Mouse (Mus musculus) left cerebral cortex, postnatal 10 days (tissue): ENCODE results near the gene Ntrk1. TPM values are rescaled to one million over a fixed set of nuclear protein-coding genes. Genes with fewer than 3 reads are reported as not detected.
A peak's percentile ranks its signal among the peaks of the same experiment; 100 is the strongest.
"Not testable (repeated sequence)": the region's sequence is repeated elsewhere in the genome, so short reads cannot be mapped to it uniquely, and the experiment has no call there.

Experiments
- DNase-seq, 2 experiments: peaks; one replicate each; pipeline ENCODE4 v3.0.0; 2021 to 2022; ENCODE audit warnings: low spot score in 2 of 2, mixed read lengths in 1 of 2; ENCODE audit errors: extremely low spot score in 1 of 2
- intact Hi-C: fragments of 180-260 bp; cut with DNase I; formaldehyde crosslinking; loops from one replicate; pipeline ENCODE4 v1.15.1; 2025
- total RNA-seq, 2 experiments: library from RNA; stranded (reverse); gene quantifications; 2 replicates each; pipeline ENCODE4 v1.2.3; 2021

Ntrk1 gene
- under 1 TPM; 0.34 to 0.62 TPM for total RNA-seq

DNA sequence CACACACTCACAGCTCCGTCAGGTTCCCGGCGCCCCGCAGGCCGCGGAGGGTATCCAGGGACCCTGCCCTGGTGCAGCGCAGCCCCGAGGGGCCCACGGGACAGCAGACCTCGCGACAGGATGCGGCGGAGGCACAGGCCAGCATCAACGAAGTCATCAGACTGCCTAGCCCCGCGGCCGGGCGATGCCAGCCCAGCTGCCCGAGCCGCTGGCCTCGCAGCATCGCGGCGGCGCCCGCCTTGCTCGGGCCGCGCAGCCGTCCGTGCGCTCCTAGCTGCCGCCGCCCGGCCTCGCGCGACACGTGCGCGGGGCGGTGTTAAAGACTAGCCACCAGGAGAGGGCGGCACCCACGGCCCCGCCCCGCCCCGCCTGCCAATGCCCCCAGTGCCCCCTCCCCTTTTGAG lies at the start of gene Ntrk1:
Ntrk1 (minus strand) TSS at position 241 of the 404 bp plus-strand sequence.
- DNase-seq, result no peak
- intact Hi-C loops, result loop anchor here (5.0 kb wide), 1 partner anchor 62 kb away; no protein-coding TSS in a partner anchor

GRCm38 (mm10) chr3:87840858-87841257 lies 45.9 kb upstream of the Ntrk1 start:
- intact Hi-C loops, result no loop called here
- DNase-seq, result no peak

- DNase-seq, result peak; percentile 38 to 71
- intact Hi-C loops, result loop anchor here (5.0 kb wide), 1 partner anchor 71 kb away; no protein-coding TSS in a partner anchor
Measured at GRCm38 (mm10) chr3:87838622-87839021, 43.7 kb upstream of the Ntrk1 start.

- no peak for DNase-seq
- intact Hi-C loops, result no loop called here
Measured at GRCm38 (mm10) chr3:87833482-87833881, 38.5 kb upstream of the Ntrk1 start.

DNA sequence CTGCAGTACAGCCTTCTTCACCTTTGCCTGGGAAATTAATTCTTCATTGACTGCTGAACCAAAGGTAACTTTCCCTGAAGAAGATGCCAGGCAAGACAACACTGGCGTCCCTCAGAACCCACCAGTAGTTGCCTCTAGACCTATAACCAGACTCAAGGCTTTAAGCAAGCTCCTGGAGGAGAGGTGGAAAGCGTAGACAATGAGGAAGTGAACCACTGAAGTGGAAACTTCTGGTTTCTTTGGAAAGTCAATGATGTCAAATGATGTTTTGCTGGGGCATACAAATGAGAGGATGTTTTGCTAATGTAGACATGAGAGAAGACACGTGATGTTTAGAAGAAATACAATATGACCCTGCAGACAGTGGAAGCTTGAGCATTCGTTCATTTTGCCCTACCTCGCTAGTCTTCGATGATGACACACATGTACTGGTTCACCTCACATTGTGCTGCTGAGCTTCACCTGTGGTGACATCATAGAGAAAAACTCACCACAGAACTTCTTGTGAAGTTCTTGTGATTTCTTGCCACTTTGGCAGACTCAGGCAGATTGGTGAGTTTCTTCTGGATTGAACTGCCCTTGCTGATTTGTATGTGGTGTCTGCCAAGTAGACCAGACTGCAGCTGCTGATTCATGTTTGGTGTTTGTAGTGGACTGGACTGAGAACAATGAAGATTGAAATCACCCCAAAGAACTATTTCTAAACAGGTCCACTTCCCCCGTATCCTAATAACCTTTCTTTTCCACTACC lies 37.3 kb upstream of the Ntrk1 start:
- intact Hi-C loops, result no loop called here
- DNase-seq, result no peak

DNA sequence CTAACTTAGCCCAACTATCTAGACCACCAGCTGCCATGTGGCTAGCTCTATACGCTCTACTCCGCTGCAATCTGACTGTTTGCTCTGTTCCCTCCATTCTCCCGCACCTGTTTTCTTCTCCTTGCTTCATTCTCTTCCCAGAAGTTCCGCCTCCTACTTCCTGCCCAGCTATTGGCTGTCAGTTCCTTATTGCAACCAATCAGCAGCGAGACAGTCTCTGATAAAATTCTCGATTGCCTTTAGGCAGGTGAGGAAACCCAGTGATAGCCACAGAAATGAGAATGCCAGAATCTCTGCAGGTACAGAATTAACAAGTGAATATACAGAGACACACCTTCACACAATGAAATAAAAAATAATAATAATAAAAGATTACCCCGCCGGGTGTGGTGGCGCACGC lies 34.1 kb upstream of the Ntrk1 start:
- intact Hi-C loops, result no loop called here
- no peak for DNase-seq

GRCm38 (mm10) chr3:87828435-87828834 lies 33.5 kb upstream of the Ntrk1 start:
- intact Hi-C loops, result no loop called here
- DNase-seq, result no peak

GRCm38 (mm10) chr3:87824206-87824605 lies 29.2 kb upstream of the Ntrk1 start, which contains the start of gene Pear1:
TSS of gene Pear1 (minus strand) at chr3:87824306.
- DNase-seq, intact Hi-C loops: not testable (repeated sequence)

- intact Hi-C loops, result no loop called here
Measured at GRCm38 (mm10) chr3:87818226-87818625, 23.3 kb upstream of the Ntrk1 start.

DNA sequence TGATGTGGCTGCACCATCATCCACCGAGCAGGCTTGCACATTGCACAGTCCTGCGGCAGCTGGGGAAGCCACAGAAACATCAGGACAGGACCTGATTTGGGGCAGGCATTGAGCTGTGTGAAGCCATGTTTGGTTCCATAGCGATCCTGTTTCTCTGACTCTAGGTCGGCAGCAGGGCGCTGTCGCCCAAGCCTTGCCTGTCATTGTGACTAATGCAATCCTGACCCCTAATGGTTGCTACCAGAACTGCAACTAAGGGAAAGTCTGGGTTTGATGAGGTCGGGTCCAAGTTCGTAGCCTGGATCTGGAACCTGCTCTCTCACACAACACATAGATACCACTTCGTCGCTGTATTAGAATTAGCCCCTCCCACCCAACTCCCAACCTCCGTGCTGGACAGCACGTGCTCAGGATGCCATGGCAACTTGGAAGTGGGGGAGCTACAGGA lies 21.7 kb upstream of the Ntrk1 start:
- intact Hi-C loops, result no loop called here

More at GRCm38 (mm10) chr3:87818226-87818625, 23.3 kb upstream of the Ntrk1 start:
- no peak for DNase-seq

GRCm38 (mm10) chr3:87816166-87816565 lies 21.2 kb upstream of the Ntrk1 start:
- intact Hi-C loops, result no loop called here
- DNase-seq, result no peak

More for the DNA sequence above, 21.7 kb upstream of the Ntrk1 start:
- peak; percentile 44 to 71 for DNase-seq

GRCm38 (mm10) chr3:87812873-87813272 lies 17.9 kb upstream of the Ntrk1 start:
- DNase-seq, result no peak
- intact Hi-C loops, result no loop called here

GRCm38 (mm10) chr3:87812413-87812812 lies 17.5 kb upstream of the Ntrk1 start:
- no peak for DNase-seq
- intact Hi-C loops, result no loop called here

DNA sequence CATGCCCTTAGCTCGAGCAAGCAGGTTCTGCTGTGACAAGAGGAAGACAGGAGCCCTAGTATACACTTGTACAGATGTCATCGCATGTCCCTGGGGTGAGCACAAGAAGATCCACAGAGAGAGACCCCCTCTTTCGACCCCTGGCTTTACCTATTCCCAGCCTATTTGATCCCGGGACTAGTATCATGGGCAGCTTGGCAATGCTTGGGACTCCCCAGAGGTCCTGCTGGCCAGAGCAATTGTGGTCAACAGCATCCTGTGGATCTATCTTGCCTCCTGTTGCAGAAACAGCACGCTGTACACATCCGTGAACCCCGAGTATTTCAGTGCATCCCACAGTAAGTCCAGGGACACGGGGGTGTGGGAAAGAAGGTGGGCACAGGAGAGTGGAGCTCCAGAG lies 16.3 kb upstream of the Ntrk1 start:
- no peak for DNase-seq
- intact Hi-C loops, result no loop called here

- no peak for DNase-seq
- intact Hi-C loops, result no loop called here
Measured at GRCm38 (mm10) chr3:87809322-87809962, 14.5 kb upstream of the Ntrk1 start.

GRCm38 (mm10) chr3:87804038-87804677 lies 9.2 kb upstream of the Ntrk1 start:
- intact Hi-C loops, result no loop called here
- no peak for DNase-seq

GRCm38 (mm10) chr3:87801681-87802080 lies 6.7 kb upstream of the Ntrk1 start:
- DNase-seq, result no peak
- intact Hi-C loops, result no loop called here

DNA sequence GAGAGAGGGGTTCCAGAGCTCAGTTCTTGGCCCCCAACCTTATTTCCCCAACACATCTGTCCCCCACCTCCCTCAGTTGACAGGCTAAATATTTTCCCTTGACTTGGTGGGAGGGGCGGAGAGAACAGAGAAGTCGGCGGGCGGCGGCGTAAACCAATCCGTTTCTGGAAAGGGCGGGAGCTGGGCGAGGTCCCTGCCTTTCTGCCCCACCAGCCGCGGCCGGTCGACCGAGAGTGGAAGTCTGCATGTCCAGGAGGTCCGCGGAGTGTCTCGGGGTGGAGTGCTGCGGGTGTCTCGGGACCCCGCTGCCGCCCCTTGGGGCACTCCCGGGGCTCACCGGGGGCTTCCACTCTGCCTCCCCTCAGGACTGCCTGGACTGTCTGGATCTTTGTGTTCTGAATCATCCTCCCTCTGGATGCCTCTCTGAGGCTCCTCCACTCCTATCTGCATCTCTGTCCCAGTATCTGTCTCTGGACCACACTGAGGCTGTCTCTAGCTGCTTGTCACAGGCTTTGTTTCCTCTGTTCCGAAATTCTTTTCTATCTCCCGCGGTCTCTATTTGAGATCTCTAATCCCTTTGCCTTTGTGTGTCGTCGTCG lies 1.9 kb upstream of the Ntrk1 start, which contains the start of gene Insrr:
Insrr (plus strand) TSS at position 216 of the 599 bp plus-strand sequence.
- intact Hi-C loops, result no loop called here
- DNase-seq, result peak in 1 of 2 experiments; percentile 60
